Mouse (Mus musculus): ENCODE results near the gene Fkbp11.
"Not testable (repeated sequence)": the region's sequence is repeated elsewhere in the genome, so short reads cannot be mapped to it uniquely, and the experiment has no call there.

Gene Fkbp11

GRCm38 (mm10) chr15:98727443-98728321 lies at the start of gene Fkbp11:
Gene Fkbp11, minus strand, starts transcription at chr15:98728198.
- in situ Hi-C loops (cut with MboI, MseI), result no loop called here

GRCm38 (mm10) chr15:98777762-98778161 lies 49.8 kb upstream of the Fkbp11 start, which contains the start of gene Wnt10b:
Gene Wnt10b, minus strand, starts transcription at chr15:98778150.
- in situ Hi-C loops (cut with MboI, MseI), result loop anchor here in 1 of 2 experiments (5.0 kb wide), 1 partner anchor 65 kb away; no protein-coding TSS in a partner anchor

- in situ Hi-C loops (cut with MboI, MseI), result loop anchor here in 1 of 2 experiments (5.0 kb wide), 1 partner anchor 65 kb away; no protein-coding TSS in a partner anchor
Observed at GRCm38 (mm10) chr15:98777005-98777616, 49.1 kb upstream of the Fkbp11 start.

- in situ Hi-C loops (cut with MboI, MseI), result loop anchor here in 1 of 2 experiments (5.0 kb wide), 1 partner anchor 64 kb away; no protein-coding TSS in a partner anchor
Observed at GRCm38 (mm10) chr15:98776280-98777004, 48.4 kb upstream of the Fkbp11 start.

- in situ Hi-C loops (cut with MboI, MseI), result loop anchor here in 1 of 2 experiments (5.0 kb wide), 1 partner anchor 63 kb away; no protein-coding TSS in a partner anchor
Observed at GRCm38 (mm10) chr15:98775533-98775932, 47.5 kb upstream of the Fkbp11 start.

- in situ Hi-C loops (cut with MboI, MseI), result no loop called here
Observed at GRCm38 (mm10) chr15:98774096-98774495, 46.1 kb upstream of the Fkbp11 start.

GRCm38 (mm10) chr15:98772511-98773211 lies 44.7 kb upstream of the Fkbp11 start:
- in situ Hi-C loops (cut with MboI, MseI), result no loop called here

GRCm38 (mm10) chr15:98771813-98772425 lies 43.9 kb upstream of the Fkbp11 start:
- in situ Hi-C loops (cut with MboI, MseI), result no loop called here

- in situ Hi-C loops (cut with MboI, MseI), result no loop called here
Observed at GRCm38 (mm10) chr15:98768259-98768658, 40.3 kb upstream of the Fkbp11 start.

GRCm38 (mm10) chr15:98765929-98766328 lies 37.9 kb upstream of the Fkbp11 start:
- in situ Hi-C loops (cut with MboI, MseI), result no loop called here

- in situ Hi-C loops (cut with MboI, MseI), result no loop called here
Observed at GRCm38 (mm10) chr15:98762670-98763529, 34.9 kb upstream of the Fkbp11 start, which contains the start of gene Arf3. Gene Arf3, minus strand, starts transcription at chr15:98763214.

- in situ Hi-C loops (cut with MboI, MseI), result no loop called here
Observed at GRCm38 (mm10) chr15:98762201-98762621, 34.2 kb upstream of the Fkbp11 start.

- in situ Hi-C loops (cut with MboI, MseI), result no loop called here
Observed at GRCm38 (mm10) chr15:98754125-98754524, 26.1 kb upstream of the Fkbp11 start.

GRCm38 (mm10) chr15:98753021-98753423 lies 25.0 kb upstream of the Fkbp11 start:
- in situ Hi-C loops (cut with MboI, MseI), result no loop called here

GRCm38 (mm10) chr15:98749093-98749492 lies 21.1 kb upstream of the Fkbp11 start:
- in situ Hi-C loops (cut with MboI, MseI), result no loop called here

- in situ Hi-C loops (cut with MboI, MseI), result no loop called here
Observed at GRCm38 (mm10) chr15:98747296-98747695, 19.3 kb upstream of the Fkbp11 start.

- in situ Hi-C loops (cut with MboI, MseI), result no loop called here
Observed at GRCm38 (mm10) chr15:98746344-98746965, 18.5 kb upstream of the Fkbp11 start.

GRCm38 (mm10) chr15:98743863-98744262 lies 15.9 kb upstream of the Fkbp11 start:
- in situ Hi-C loops (cut with MboI, MseI), result not testable (repeated sequence)
